Mouse (Mus musculus): Measurements from ENCODE around the gene Ppp2r2c. TPM values are rescaled to one million over a fixed set of nuclear protein-coding genes. Genes with fewer than 3 reads are reported as not detected.

Ppp2r2c gene
- polyA plus RNA-seq, 1 experiment, result 259 TPM

DNA sequence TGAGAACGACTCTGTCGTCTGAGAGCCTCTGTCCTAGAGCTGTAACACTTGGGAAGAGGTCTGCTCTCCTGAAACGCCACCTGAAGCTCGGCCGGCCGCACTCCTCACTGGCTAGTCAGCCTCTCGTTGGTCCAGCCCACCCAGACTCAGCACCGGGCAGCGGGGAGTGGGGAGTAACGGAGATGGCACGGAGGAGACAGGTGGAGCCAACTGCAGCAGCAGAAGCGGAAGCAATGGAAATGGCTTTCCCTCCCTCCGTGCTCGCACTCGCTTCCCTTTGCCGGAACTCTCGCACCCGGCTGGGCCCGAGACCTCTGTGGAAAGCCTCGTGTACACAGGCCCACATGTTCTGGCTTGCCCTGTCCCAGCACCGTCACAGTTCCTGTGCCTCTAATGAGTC is 41.2 kb downstream of the Ppp2r2c start:
- Histone ChIP-seq H3K4me1 (ENCODE audit: control insufficient read depth, insufficient read depth, low read length) (peaks cover 87% of the 10 kb centered on the region), H3K27ac (ENCODE audit: insufficient read depth, low read length) (peak overlapping the region; percentile 14), H3K27me3 (ENCODE audit: control insufficient read depth, insufficient read depth, low read length) (no peaks in the 10 kb centered on the region), H3K4me3 (replicated peaks; ENCODE audit: insufficient read depth, low read depth, low read length) (no peak overlapping the region)
- WGBS, result 17% methylated on average over 21 of the region's 21 CpGs
- TF ChIP-seq POLR2A (IDR thresholded peaks at IDR 0.05; ENCODE audit: borderline replicate concordance, insufficient read depth, low read length) (no peak), CTCF (IDR thresholded peaks at IDR 0.05; ENCODE audit: borderline replicate concordance, insufficient read depth, low read depth, low read length) (no peak)
- peak in 1 of 2 experiments; percentile 56 for DNase-seq

DNA sequence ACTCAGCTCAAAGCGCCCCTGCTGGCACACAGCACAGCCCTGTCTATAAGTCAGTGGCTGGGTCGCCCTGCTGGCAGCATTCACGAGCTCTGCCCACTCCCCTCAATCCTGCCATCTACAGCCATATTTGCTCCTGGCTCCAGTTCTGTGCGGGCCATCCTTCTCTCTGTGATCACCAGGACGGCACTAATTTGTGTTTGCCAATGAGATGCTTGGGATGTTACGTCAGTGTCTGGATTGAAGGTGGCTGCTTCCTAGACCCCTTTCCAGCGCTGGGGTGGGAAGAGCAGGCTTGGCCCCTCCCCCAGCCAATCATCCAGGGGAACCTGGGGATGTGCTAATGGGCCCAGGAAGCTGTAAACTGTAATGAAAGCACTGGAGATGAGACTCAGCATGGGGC is 42.7 kb downstream of the Ppp2r2c start:
- Histone ChIP-seq H3K27me3 (ENCODE audit: control insufficient read depth, insufficient read depth, low read length) (no peaks in the 10 kb centered on the region), H3K27ac (ENCODE audit: insufficient read depth, low read length) (peak overlapping the region; percentile 66), H3K4me3 (replicated peaks; ENCODE audit: insufficient read depth, low read depth, low read length) (no peak overlapping the region), H3K4me1 (ENCODE audit: control insufficient read depth, insufficient read depth, low read length) (peaks cover 87% of the 10 kb centered on the region)
- DNase-seq, result peak in 1 of 2 experiments; percentile 35
- TF ChIP-seq POLR2A (IDR thresholded peaks at IDR 0.05; ENCODE audit: borderline replicate concordance, insufficient read depth, low read length) (no peak), CTCF (IDR thresholded peaks at IDR 0.05; ENCODE audit: borderline replicate concordance, insufficient read depth, low read depth, low read length) (no peak)
- WGBS, result 23% methylated on average over 7 of the region's 7 CpGs

DNA sequence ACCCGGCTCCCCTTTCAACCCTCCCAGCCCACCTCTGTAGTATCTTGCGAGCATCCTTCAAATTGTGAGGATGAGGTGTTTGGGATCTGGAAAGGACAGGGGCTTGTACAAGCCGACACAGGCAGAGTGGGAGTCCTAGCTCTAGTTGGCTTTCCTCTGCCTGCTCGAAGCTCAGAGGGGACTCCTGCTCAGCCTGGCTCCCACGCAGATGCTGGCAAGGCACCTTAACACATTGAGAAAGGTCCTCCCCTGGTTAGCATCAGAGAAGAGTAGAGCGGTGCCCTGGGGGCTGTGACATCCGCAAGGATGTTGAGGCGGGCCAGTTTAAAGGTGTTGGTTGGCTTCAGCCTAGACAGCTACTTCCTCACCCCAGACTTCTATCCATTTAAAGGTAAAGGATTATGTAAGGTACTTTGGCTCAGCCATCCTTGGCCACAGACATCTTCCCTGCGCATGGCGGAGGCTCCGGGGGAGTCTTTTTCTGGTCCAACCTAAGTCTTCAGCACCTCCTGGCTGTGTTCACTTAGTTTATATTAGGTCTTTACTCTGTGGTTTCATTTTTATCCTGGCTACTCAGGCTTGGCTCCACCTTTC is 43.5 kb downstream of the Ppp2r2c start:
- no peaks in the 10 kb centered on the region for H3K27me3 ChIP-seq (ENCODE audit: control insufficient read depth, insufficient read depth, low read length)
- TF ChIP-seq CTCF (IDR thresholded peaks at IDR 0.05; ENCODE audit: borderline replicate concordance, insufficient read depth, low read depth, low read length) (no peak), POLR2A (IDR thresholded peaks at IDR 0.05; ENCODE audit: borderline replicate concordance, insufficient read depth, low read length) (no peak)
- peak; percentile 59 to 63 for DNase-seq
- WGBS, result 16% methylated on average over 11 of the region's 11 CpGs
- H3K4me1 ChIP-seq (ENCODE audit: control insufficient read depth, insufficient read depth, low read length), result peaks cover 87% of the 10 kb centered on the region
- peak overlapping the region; percentile 66 for H3K27ac ChIP-seq (ENCODE audit: insufficient read depth, low read length)
- no peak overlapping the region for H3K4me3 ChIP-seq (replicated peaks; ENCODE audit: insufficient read depth, low read depth, low read length)

DNA sequence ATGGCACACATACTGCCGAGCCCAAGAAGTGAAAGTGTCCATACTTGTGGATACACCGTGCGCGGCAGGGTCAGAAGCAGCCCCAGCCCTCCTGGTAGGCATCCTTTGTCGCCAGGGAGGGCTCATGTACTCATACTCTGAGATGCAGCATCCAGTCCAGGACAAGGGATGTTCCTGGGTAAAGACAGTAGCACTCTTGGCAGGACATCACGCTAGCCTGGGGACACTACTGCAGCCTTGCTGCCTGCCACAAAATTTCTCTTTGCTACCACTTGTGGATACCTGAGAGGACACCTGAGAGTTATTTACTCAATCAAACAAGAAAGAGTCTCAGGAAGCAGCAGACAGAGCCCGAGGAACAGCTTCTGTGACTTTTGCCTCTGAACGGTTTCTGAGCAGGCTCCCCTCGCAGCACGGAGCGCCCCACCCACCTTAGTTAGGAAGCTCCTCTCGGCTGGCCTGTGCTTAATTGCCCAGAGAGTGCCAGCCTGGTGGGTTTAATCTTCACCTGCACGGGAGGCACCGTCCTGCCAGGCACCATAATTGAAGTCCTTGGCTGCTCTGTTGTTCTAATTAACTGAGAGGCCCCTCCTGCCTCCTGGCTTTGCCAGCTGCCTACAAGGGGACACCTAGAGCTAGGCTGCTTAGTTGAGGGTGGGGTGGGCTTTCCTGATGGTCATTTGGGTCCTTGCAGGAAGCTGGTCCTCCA is 44.4 kb downstream of the Ppp2r2c start:
- peak overlapping the region; percentile 66; the same call in 1 of the 2 replicates for H3K27ac ChIP-seq (ENCODE audit: insufficient read depth, low read length)
- peaks cover 87% of the 10 kb centered on the region for H3K4me1 ChIP-seq (ENCODE audit: control insufficient read depth, insufficient read depth, low read length)
- no peak for TF ChIP-seq POLR2A (IDR thresholded peaks at IDR 0.05; ENCODE audit: borderline replicate concordance, insufficient read depth, low read length)
- no peak for TF ChIP-seq CTCF (IDR thresholded peaks at IDR 0.05; ENCODE audit: borderline replicate concordance, insufficient read depth, low read depth, low read length)
- WGBS, result 13% methylated on average over 14 of the region's 14 CpGs
- no peak overlapping the region for H3K4me3 ChIP-seq (replicated peaks; ENCODE audit: insufficient read depth, low read depth, low read length)
- DNase-seq, result peak in 1 of 2 experiments; percentile 48
- no peaks in the 10 kb centered on the region for H3K27me3 ChIP-seq (ENCODE audit: control insufficient read depth, insufficient read depth, low read length)

DNA sequence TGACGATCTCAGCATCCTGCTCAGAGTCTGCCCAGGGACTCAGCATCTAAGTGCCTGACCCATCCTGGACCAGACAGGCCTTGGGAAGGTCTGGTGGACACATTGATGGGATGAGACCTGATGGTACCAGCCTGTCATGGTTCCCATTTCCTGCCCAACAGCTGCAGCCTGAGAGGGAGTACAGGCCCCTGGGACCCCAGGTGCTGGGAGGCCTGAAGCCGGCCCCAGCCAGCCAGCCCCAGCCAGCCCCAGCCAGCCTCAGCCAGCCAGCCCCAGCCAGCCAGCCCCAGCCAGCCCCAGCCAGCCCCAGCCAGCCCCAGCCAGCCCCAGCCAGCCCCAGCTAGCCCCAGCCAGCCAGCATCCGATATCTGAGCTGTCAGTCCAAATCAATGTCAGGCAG is 46.9 kb downstream of the Ppp2r2c start:
- 19% methylated on average over 3 of the region's 3 CpGs for WGBS
- Histone ChIP-seq H3K4me1 (ENCODE audit: control insufficient read depth, insufficient read depth, low read length) (peaks cover 89% of the 10 kb centered on the region), H3K27me3 (ENCODE audit: control insufficient read depth, insufficient read depth, low read length) (no peaks in the 10 kb centered on the region), H3K4me3 (replicated peaks; ENCODE audit: insufficient read depth, low read depth, low read length) (no peak overlapping the region), H3K27ac (ENCODE audit: insufficient read depth, low read length) (no peak overlapping the region)
- no peak for DNase-seq
- no peak for TF ChIP-seq CTCF (IDR thresholded peaks at IDR 0.05; ENCODE audit: borderline replicate concordance, insufficient read depth, low read depth, low read length)
- TF ChIP-seq POLR2A (IDR thresholded peaks at IDR 0.05; ENCODE audit: borderline replicate concordance, insufficient read depth, low read length), result no peak

DNA sequence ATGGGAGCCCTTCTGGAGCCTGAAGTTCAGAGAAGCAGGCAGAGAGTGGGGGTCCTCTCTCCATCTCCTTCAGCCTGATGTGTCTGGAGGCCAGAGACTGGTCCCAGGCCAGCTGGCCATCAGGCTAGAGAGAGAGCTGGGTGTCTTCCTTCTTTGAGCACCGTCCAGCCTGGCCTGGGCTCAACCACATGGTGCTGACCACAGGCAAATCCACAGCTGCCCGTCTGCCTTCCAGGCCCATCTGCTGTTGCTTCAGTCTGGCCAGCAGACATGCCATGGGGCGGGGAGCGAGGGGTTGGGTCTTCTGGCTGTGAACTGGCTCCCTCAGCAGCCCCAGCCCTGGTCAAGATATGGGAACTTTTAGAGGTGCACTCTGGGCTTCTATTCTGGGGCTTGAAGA is 48.3 kb downstream of the Ppp2r2c start:
- Histone ChIP-seq H3K4me3 (replicated peaks; ENCODE audit: insufficient read depth, low read depth, low read length) (no peak overlapping the region), H3K27me3 (ENCODE audit: control insufficient read depth, insufficient read depth, low read length) (no peaks in the 10 kb centered on the region), H3K27ac (ENCODE audit: insufficient read depth, low read length) (no peak overlapping the region; the same call in 1 of the 2 replicates), H3K4me1 (ENCODE audit: control insufficient read depth, insufficient read depth, low read length) (peaks cover 90% of the 10 kb centered on the region)
- no peak for TF ChIP-seq CTCF (IDR thresholded peaks at IDR 0.05; ENCODE audit: borderline replicate concordance, insufficient read depth, low read depth, low read length)
- no peak for TF ChIP-seq POLR2A (IDR thresholded peaks at IDR 0.05; ENCODE audit: borderline replicate concordance, insufficient read depth, low read length)
- peak; percentile 55 to 66 for DNase-seq
- WGBS, result 11% methylated on average over 4 of the region's 4 CpGs

DNA sequence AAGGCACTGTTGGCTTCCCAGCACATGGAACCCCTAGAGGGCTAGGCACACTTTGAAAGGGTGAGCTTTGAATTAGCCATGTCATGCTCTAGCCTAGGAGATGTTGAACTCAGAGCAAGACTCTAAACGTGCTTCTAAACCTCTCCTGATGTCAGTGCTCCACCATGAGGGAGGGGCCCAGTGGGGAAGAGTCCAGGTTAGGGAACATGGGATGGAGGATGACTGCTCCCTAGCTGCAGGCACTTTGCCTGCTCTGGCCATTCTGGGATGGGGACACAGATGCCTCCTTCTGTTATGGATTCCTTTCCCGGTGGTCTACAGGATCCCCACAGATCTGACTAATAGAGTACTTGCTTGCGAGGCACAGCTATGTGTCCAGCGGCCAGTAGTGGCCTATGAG is 48.9 kb downstream of the Ppp2r2c start:
- peaks cover 92% of the 10 kb centered on the region for H3K4me1 ChIP-seq (ENCODE audit: control insufficient read depth, insufficient read depth, low read length)
- no peaks in the 10 kb centered on the region for H3K27me3 ChIP-seq (ENCODE audit: control insufficient read depth, insufficient read depth, low read length)
- peak; percentile 27; the same call in 1 of the 2 replicates for TF ChIP-seq CTCF (IDR thresholded peaks at IDR 0.05; ENCODE audit: borderline replicate concordance, insufficient read depth, low read depth, low read length)
- no peak for TF ChIP-seq POLR2A (IDR thresholded peaks at IDR 0.05; ENCODE audit: borderline replicate concordance, insufficient read depth, low read length)
- WGBS, result 34% methylated on average over 4 of the region's 4 CpGs
- peak overlapping the region; percentile 45 for H3K27ac ChIP-seq (ENCODE audit: insufficient read depth, low read length)
- DNase-seq, result peak in 1 of 2 experiments; percentile 40
- no peak overlapping the region for H3K4me3 ChIP-seq (replicated peaks; ENCODE audit: insufficient read depth, low read depth, low read length)

DNA sequence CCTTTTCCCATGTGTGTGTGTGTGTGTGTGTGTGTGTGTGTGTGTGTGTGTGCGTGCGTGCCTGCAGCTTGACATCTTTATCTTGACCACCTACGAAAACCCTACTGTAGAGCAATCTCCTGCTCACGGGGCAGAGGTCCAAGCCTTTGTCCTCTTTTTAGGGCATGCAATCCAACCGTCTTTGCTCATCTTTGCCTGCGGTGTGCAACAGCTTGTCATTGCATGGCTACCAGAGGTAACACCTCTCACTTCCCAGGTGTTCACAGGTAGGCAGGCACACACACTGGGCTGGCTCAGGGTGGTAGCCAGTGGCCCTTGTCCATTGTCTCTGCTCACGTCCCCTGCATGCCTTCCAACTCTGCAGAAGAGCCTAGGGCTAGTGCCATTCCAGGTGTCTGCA is 49.7 kb downstream of the Ppp2r2c start:
- DNase-seq, result peak in 1 of 2 experiments; percentile 35
- no peaks in the 10 kb centered on the region for H3K27me3 ChIP-seq (ENCODE audit: control insufficient read depth, insufficient read depth, low read length)
- peaks cover 92% of the 10 kb centered on the region for H3K4me1 ChIP-seq (ENCODE audit: control insufficient read depth, insufficient read depth, low read length)
- H3K27ac ChIP-seq (ENCODE audit: insufficient read depth, low read length), result peak overlapping the region; percentile 45
- no peak for TF ChIP-seq POLR2A (IDR thresholded peaks at IDR 0.05; ENCODE audit: borderline replicate concordance, insufficient read depth, low read length)
- no peak for TF ChIP-seq CTCF (IDR thresholded peaks at IDR 0.05; ENCODE audit: borderline replicate concordance, insufficient read depth, low read depth, low read length)
- WGBS, result 6% methylated on average over 7 of the region's 7 CpGs
- no peak overlapping the region for H3K4me3 ChIP-seq (replicated peaks; ENCODE audit: insufficient read depth, low read depth, low read length)
